Mouse (Mus musculus) testis, adult 2 months (tissue): ENCODE data around the gene Pim1.

Experiments used
- CTCF ChIP-seq: fragments of 200-500 bp; IDR thresholded peaks from 2 replicates; pipeline ENCODE4 v1.5.1; 2012; ENCODE audit warnings: low read depth, mild to moderate bottlenecking, inconsistent platforms, low read length, moderate library complexity; ENCODE audit not compliant: control insufficient read depth, insufficient read depth, insufficient replicate concordance
- POLR2A ChIP-seq: fragments of 200-500 bp; IDR thresholded peaks from 2 replicates; pipeline ENCODE4 v1.6.1; 2012; ENCODE audit warnings: low read depth, mild to moderate bottlenecking, inconsistent platforms, low read length, moderate library complexity; ENCODE audit not compliant: control insufficient read depth

- TF ChIP-seq POLR2A (no peak), CTCF (no peak)
Measured at GRCm38 (mm10) chr17:29502669-29503665, 12.4 kb downstream of the Pim1 start.
